Mouse (Mus musculus): ENCODE data around the gene Thada.

DNA sequence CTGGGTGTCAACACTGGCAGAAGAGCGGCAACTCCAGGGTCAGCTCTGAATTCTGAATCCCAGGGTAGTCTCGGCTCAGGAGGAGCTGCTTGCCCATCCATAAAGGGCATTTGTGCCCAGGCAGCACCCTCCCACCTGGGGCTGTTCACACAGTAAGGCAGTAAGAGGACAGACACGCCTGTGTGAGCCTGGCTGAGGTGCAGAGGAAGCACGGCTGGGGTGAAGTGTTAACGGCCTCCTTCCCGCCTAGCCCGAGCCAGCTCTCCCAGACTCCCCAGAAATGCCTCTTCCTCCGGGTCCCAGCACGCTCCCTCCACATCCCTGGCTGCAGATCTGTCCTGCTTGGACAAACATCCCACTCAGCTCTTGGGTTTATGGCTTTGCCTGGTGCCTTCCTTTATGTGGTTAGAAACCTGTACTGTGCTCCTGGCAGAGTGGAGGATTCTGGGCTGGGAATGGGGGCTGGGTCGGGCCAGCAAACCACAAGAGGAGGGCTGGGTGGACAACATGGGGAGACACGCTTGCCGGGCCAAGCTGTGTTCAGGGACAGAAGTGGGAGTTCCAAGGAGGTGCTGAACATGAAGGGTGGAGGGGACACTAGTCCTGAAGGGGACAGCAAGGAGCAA, 322.7 kb downstream of the Thada start:
- TF ChIP-seq CTCF (IDR thresholded peaks at IDR 0.05; ENCODE audit: control insufficient read depth, insufficient read depth, low read length) (no peak), POLR2A (IDR thresholded peaks at IDR 0.05; ENCODE audit: borderline replicate concordance, control insufficient read depth, low read depth, low read length) (no peak)

All from bone marrow, adult 2 months (tissue).